Mouse (Mus musculus): ENCODE measurements around the gene Mtus2. TPM values are rescaled to one million over a fixed set of nuclear protein-coding genes. Genes with fewer than 3 reads are reported as not detected.
A peak's percentile ranks its signal among the peaks of the same experiment; 100 is the strongest.

Mtus2 gene
- total RNA-seq, 2 experiments from 2014 or later = 74.0 to 112 TPM

GRCm38 (mm10) chr5:148090191-148090821 is 133.2 kb downstream of the Mtus2 start:
- intact Hi-C loops (cut with DNase I) = no loop called here
- DNase-seq = no peak

GRCm38 (mm10) chr5:148094640-148095039 is 137.5 kb downstream of the Mtus2 start:
- intact Hi-C loops (cut with DNase I) = no loop called here
- DNase-seq = no peak

GRCm38 (mm10) chr5:148099356-148099755 is 142.2 kb downstream of the Mtus2 start:
- DNase-seq = no peak
- intact Hi-C loops (cut with DNase I) = no loop called here

- no peak for DNase-seq
- intact Hi-C loops (cut with DNase I) = no loop called here
Measured at GRCm38 (mm10) chr5:148107324-148107723, 150.2 kb downstream of the Mtus2 start.

GRCm38 (mm10) chr5:148107890-148108289 is 150.8 kb downstream of the Mtus2 start:
- intact Hi-C loops (cut with DNase I) = no loop called here
- DNase-seq = no peak

- DNase-seq = no peak
- intact Hi-C loops (cut with DNase I) = no loop called here
Measured at GRCm38 (mm10) chr5:148108314-148108713, 151.2 kb downstream of the Mtus2 start.

- no peak for DNase-seq
- intact Hi-C loops (cut with DNase I) = no loop called here
Measured at GRCm38 (mm10) chr5:148115207-148115817, 158.2 kb downstream of the Mtus2 start.

GRCm38 (mm10) chr5:148124354-148124753 is 167.2 kb downstream of the Mtus2 start:
- intact Hi-C loops (cut with DNase I) = no loop called here
- no peak for DNase-seq

GRCm38 (mm10) chr5:148130691-148131457 is 173.8 kb downstream of the Mtus2 start:
- intact Hi-C loops (cut with DNase I) = no loop called here

GRCm38 (mm10) chr5:148131458-148132131 is 174.5 kb downstream of the Mtus2 start:
- intact Hi-C loops (cut with DNase I) = no loop called here
- peak; percentile 10 to 14 for DNase-seq

More at GRCm38 (mm10) chr5:148130691-148131457, 173.8 kb downstream of the Mtus2 start:
- peak in 1 of 2 experiments; percentile 1 for DNase-seq

GRCm38 (mm10) chr5:148133448-148134060 is 176.4 kb downstream of the Mtus2 start:
- intact Hi-C loops (cut with DNase I) = no loop called here
- DNase-seq = no peak

GRCm38 (mm10) chr5:148141662-148142061 is 184.5 kb downstream of the Mtus2 start:
- intact Hi-C loops (cut with DNase I) = no loop called here
- no peak for DNase-seq

- intact Hi-C loops (cut with DNase I) = no loop called here
Measured at GRCm38 (mm10) chr5:148146200-148146823, 189.2 kb downstream of the Mtus2 start.

GRCm38 (mm10) chr5:148151894-148152599 is 194.9 kb downstream of the Mtus2 start:
- no peak for DNase-seq
- intact Hi-C loops (cut with DNase I) = no loop called here

More at GRCm38 (mm10) chr5:148146200-148146823, 189.2 kb downstream of the Mtus2 start:
- no peak for DNase-seq

- intact Hi-C loops (cut with DNase I) = no loop called here
- DNase-seq = no peak
Measured at GRCm38 (mm10) chr5:148152600-148153402, 195.7 kb downstream of the Mtus2 start.

- intact Hi-C loops (cut with DNase I) = no loop called here
- no peak for DNase-seq
Measured at GRCm38 (mm10) chr5:148153403-148153713, 196.2 kb downstream of the Mtus2 start.

GRCm38 (mm10) chr5:148154727-148155126 is 197.6 kb downstream of the Mtus2 start:
- intact Hi-C loops (cut with DNase I) = no loop called here
- DNase-seq = no peak

- intact Hi-C loops (cut with DNase I) = no loop called here
Measured at GRCm38 (mm10) chr5:148159328-148159727, 202.2 kb downstream of the Mtus2 start.

More at GRCm38 (mm10) chr5:148159328-148159727, 202.2 kb downstream of the Mtus2 start:
- DNase-seq = no peak

All from heart, postnatal 36 days (tissue).